Mouse (Mus musculus) forebrain, embryonic 16.5 days (tissue): ENCODE measurements around the gene Cep126. TPM values are rescaled to one million over a fixed set of nuclear protein-coding genes. Genes with fewer than 3 reads are reported as not detected.

ENCODE experiments used
- ATAC-seq: fragments of 200-750 bp; cut with Nextera tagmentation; 2 replicates; pipeline ENCODE4 v1.8.0; 2017; ENCODE audit warnings: mild to moderate bottlenecking, moderate library complexity
- H3K27ac ChIP-seq: fragments of 300-500 bp; sonication (generic); 2 replicates; pipeline ENCODE4 v1.5.1; 2014; ENCODE audit warnings: low read length, control low read depth
- H3K27me3 ChIP-seq: fragments of 300-500 bp; sonication (generic); replicated peaks from 2 replicates; pipeline ENCODE4 v1.6.1; 2014; ENCODE audit warnings: low read length; ENCODE audit not compliant: control insufficient read depth, insufficient read depth
- H3K36me3 ChIP-seq: fragments of 300-500 bp; sonication (generic); 2 replicates; pipeline ENCODE4 v1.6.1; 2014; ENCODE audit not compliant: control insufficient read depth, insufficient read depth
- H3K4me1 ChIP-seq: fragments of 300-500 bp; sonication (generic); replicated peaks from 2 replicates; pipeline ENCODE4 v1.6.1; 2014; ENCODE audit warnings: low read length; ENCODE audit not compliant: control insufficient read depth, insufficient read depth
- H3K4me2 ChIP-seq: fragments of 300-500 bp; sonication (generic); 2 replicates; pipeline ENCODE4 v1.6.1; 2014; ENCODE audit warnings: mild to moderate bottlenecking, low read length, control low read depth
- H3K4me3 ChIP-seq: fragments of 300-500 bp; sonication (generic); replicated peaks from 2 replicates; pipeline ENCODE4 v1.5.1; 2014; ENCODE audit warnings: mild to moderate bottlenecking, low read length, control low read depth
- H3K9ac ChIP-seq: fragments of 300-500 bp; sonication (generic); replicated peaks from 2 replicates; pipeline ENCODE4 v1.6.1; 2014; ENCODE audit warnings: low read depth, low read length, control low read depth
- H3K9me3 ChIP-seq: fragments of 300-500 bp; sonication (generic); 2 replicates; pipeline ENCODE4 v1.6.1; 2016; ENCODE audit warnings: low read length; ENCODE audit not compliant: control insufficient read depth
- WGBS: fragments of 180-500 bp; shearing (Covaris S2); extraction: QIAGEN DNeasy Blood & Tissue Kit; methylation state at CpG from one replicate; pipeline ENCODE4 v1.1.7; 2014; 5-methylcytosine and 5-hydroxymethylcytosine counted together
- polyA plus RNA-seq: library from polyadenylated mRNA; unstranded; fragments of >200 nt; fragmentation: Nextera tagmentation; extraction: Ambion mirVana; gene quantifications from 2 replicates; pipeline ENCODE4 v1.2.1, GENCODE M21; 2015

Cep126 gene
- polyA plus RNA-seq, 1 experiment from 2014 or later, result 2.1 TPM

GRCm38 (mm10) chr9:8078882-8079281 is 55.2 kb downstream of the Cep126 start:
- 92% methylated on average over 5 of the region's 5 CpGs for WGBS

DNA sequence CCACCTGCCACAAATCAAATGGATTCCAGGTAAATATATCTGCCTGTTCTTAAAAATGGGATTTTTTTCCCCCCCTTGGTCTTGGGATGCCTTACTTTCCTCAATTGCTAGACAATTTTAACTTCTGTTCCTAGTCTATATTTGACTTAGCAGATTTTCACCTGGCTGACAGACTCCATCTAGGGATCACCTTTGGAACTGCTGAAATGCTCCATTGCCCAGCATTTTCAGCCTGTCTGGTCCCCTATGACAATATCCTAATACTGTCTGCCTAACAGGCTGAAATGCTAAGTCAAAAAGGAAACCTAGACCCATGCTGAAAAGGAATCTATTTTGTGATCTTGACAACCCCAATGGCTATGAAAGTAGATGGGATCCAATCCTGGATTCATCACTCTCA is 59.7 kb downstream of the Cep126 start:
- no peak overlapping the region for H3K27ac ChIP-seq
- H3K36me3 ChIP-seq, result no peaks in the 10 kb centered on the region
- no peak for ATAC-seq
- no peaks in the 10 kb centered on the region for H3K27me3 ChIP-seq
- H3K4me2 ChIP-seq, result no peak overlapping the region
- no peaks in the 10 kb centered on the region for H3K4me1 ChIP-seq
- H3K4me3 ChIP-seq, result no peak overlapping the region
- no peaks in the 10 kb centered on the region for H3K9me3 ChIP-seq
- no peak overlapping the region for H3K9ac ChIP-seq

More at GRCm38 (mm10) chr9:8078882-8079281, 55.2 kb downstream of the Cep126 start:
- Histone ChIP-seq H3K36me3 (no peaks in the 10 kb centered on the region), H3K27me3 (no peaks in the 10 kb centered on the region), H3K27ac (no peak overlapping the region), H3K4me3 (no peak overlapping the region), H3K4me1 (no peaks in the 10 kb centered on the region), H3K9me3 (no peaks in the 10 kb centered on the region), H3K4me2 (no peak overlapping the region), H3K9ac (no peak overlapping the region)
- no peak for ATAC-seq

DNA sequence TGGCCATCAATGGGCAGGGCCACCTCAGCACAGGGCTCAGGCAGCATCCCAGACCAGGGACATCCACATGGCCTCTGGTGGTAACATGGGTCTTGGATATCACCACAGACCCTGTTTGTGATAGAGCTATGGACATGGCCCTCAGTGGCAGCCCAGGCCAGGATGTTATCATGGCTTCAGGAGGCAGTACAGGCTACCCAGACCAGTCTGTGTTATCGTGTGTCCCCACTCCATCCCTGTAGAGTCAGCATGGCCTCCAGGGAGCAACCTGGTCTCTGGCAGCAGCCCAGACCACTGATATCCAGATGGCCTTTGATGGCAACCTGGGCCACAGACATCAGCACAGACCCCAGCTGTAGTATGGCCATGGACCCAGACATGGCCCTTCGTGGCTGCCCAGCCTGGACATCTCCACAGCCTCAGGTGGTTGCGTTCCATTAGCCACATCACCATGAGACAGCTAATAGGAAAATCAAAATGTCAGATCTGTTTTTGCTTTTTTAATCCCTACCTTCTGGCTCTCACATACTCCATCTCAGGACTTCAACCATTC is 60.8 kb downstream of the Cep126 start:
- Histone ChIP-seq H3K36me3 (no peaks in the 10 kb centered on the region), H3K9ac (no peak overlapping the region), H3K4me3 (no peak overlapping the region), H3K4me1 (no peaks in the 10 kb centered on the region), H3K9me3 (no peaks in the 10 kb centered on the region), H3K4me2 (no peak overlapping the region), H3K27ac (no peak overlapping the region), H3K27me3 (no peaks in the 10 kb centered on the region)
- ATAC-seq, result no peak
- WGBS, result 95% methylated on average over 3 of the region's 3 CpGs

GRCm38 (mm10) chr9:8059636-8060035 is 74.5 kb downstream of the Cep126 start:
- WGBS, result 63% methylated on average over 3 of the region's 3 CpGs
- Histone ChIP-seq H3K4me1 (no peaks in the 10 kb centered on the region), H3K4me2 (no peak overlapping the region), H3K4me3 (no peak overlapping the region), H3K9ac (no peak overlapping the region), H3K27ac (no peak overlapping the region), H3K36me3 (no peaks in the 10 kb centered on the region), H3K27me3 (no peaks in the 10 kb centered on the region), H3K9me3 (no peaks in the 10 kb centered on the region)
- ATAC-seq, result no peak

DNA sequence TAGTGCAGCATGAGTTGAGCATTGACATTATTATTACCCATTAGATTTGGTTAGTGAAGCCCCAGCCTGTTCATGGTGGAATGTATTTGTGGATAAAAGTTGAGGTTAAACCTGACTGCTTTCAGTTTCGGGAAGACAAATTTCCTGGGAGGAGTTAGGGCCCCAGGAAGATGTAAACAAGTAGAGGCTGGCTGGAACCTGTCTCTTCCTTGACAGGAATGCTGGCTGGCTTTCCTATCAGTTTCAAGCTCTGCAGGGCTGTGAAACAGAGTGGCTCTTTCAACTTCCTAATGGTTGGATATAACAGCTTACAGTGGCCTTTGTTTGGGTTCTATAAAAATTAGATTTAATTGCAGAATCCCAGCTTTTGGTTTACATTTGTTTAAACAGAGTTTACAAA is 79.3 kb downstream of the Cep126 start:
- Histone ChIP-seq H3K27me3 (no peaks in the 10 kb centered on the region), H3K27ac (no peak overlapping the region), H3K9me3 (no peaks in the 10 kb centered on the region), H3K4me1 (no peaks in the 10 kb centered on the region), H3K4me3 (no peak overlapping the region), H3K4me2 (no peak overlapping the region), H3K9ac (no peak overlapping the region), H3K36me3 (no peaks in the 10 kb centered on the region)
- WGBS, result 75% methylated on average over 1 of the region's 1 CpGs
- ATAC-seq, result no peak

GRCm38 (mm10) chr9:8043044-8043387 is 91.1 kb downstream of the Cep126 start:
- 10% methylated on average over 5 of the region's 5 CpGs for WGBS
- ATAC-seq, result peak; percentile 57

DNA sequence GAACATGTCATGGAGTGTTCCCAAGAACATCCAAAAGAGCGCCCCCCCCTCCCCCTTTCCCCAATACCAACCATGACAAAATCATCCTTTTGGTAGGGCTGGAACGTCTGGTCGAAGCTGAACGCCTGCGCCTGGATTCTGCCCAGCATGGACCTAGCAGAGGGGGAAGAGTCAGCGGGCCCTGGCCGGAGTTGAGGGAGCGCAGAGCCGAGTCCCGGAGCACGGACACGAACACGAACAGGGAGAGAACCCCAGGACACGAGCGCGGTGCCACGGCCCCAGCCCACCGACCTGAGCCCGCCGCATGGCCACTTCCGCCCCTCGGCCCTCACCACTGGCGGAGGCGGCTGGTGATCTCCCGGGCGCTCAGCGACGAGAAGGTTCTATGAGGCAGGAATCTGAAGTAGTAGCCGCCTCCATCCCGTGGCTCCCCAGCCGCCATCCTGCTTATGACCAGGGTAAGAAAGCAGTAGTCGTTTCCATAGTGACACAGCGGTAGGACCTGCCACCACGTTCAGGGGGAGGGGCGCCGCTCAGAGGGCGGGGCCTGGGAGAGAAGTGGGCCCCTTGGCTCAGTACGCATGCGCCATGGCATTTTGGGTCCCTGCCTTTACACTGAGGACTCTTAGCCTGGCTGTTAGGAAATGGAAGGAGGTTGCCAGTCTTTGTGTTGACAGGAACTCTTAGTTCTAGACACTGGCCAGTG is 91.6 kb downstream of the Cep126 start, which contains the start of gene Cfap300:
Gene Cfap300 (minus strand): TSS at position 486 of the 706 bp plus-strand sequence.
- under 1% methylated on average over 39 of the region's 39 CpGs for WGBS
- Histone ChIP-seq H3K36me3 (no peaks in the 10 kb centered on the region), H3K4me1 (peaks cover 7% of the 10 kb centered on the region), H3K4me3 (peak within 1 kb of the TSS; percentile 79), H3K27ac (peak within 1 kb of the TSS; percentile 78), H3K9me3 (no peaks in the 10 kb centered on the region), H3K4me2 (peak within 1 kb of the TSS; percentile 65), H3K9ac (peak within 1 kb of the TSS; percentile 84), H3K27me3 (no peaks in the 10 kb centered on the region)
- peak; percentile 98 for ATAC-seq

More at GRCm38 (mm10) chr9:8043044-8043387, 91.1 kb downstream of the Cep126 start:
- Histone ChIP-seq H3K4me3 (peak overlapping the region; percentile 79), H3K4me2 (peak overlapping the region; percentile 65), H3K9me3 (no peaks in the 10 kb centered on the region), H3K4me1 (peaks cover 7% of the 10 kb centered on the region), H3K27ac (peak overlapping the region; percentile 3), H3K27me3 (no peaks in the 10 kb centered on the region), H3K9ac (peak overlapping the region; percentile 84; the same call in 1 of the 2 replicates), H3K36me3 (no peaks in the 10 kb centered on the region)

GRCm38 (mm10) chr9:8035546-8035945 is 98.5 kb downstream of the Cep126 start:
- WGBS, result 46% methylated on average over 7 of the region's 7 CpGs
- ATAC-seq, result peak; percentile 51; the same call in 1 of the 2 replicates
- no peak overlapping the region for H3K27ac ChIP-seq
- H3K9ac ChIP-seq, result no peak overlapping the region
- 0 out of 2 replicates have a peak, but pooled peaks cover 3% of the 10 kb centered on the region for H3K4me1 ChIP-seq
- H3K36me3 ChIP-seq, result no peaks in the 10 kb centered on the region
- H3K9me3 ChIP-seq, result no peaks in the 10 kb centered on the region
- H3K4me2 ChIP-seq, result no peak overlapping the region
- H3K27me3 ChIP-seq, result no peaks in the 10 kb centered on the region
- no peak overlapping the region for H3K4me3 ChIP-seq

- H3K9me3 ChIP-seq, result no peaks in the 10 kb centered on the region
- H3K4me2 ChIP-seq, result no peak overlapping the region
- H3K4me1 ChIP-seq, result 0 out of 2 replicates have a peak, but pooled peaks cover 3% of the 10 kb centered on the region
- 63% methylated on average over 4 of the region's 4 CpGs for WGBS
- H3K36me3 ChIP-seq, result no peaks in the 10 kb centered on the region
- H3K27me3 ChIP-seq, result no peaks in the 10 kb centered on the region
- H3K27ac ChIP-seq, result no peak overlapping the region
- ATAC-seq, result no peak
- H3K4me3 ChIP-seq, result no peak overlapping the region
- H3K9ac ChIP-seq, result no peak overlapping the region
Measured at GRCm38 (mm10) chr9:8035091-8035490, 99.0 kb downstream of the Cep126 start.
